Mouse (Mus musculus) megakaryocyte-erythroid progenitor cell, adult 5-6 weeks (primary cell): ENCODE results near the gene Abcc1. TPM values are rescaled to one million over a fixed set of nuclear protein-coding genes. Genes with fewer than 3 reads are reported as not detected.

Experiments used
- ATAC-seq: replicated peaks from 2 replicates; pipeline ENCODE4 v1.8.0; 2016; ENCODE audit warnings: mild to moderate bottlenecking, inconsistent platforms; ENCODE audit not compliant: severe bottlenecking, poor library complexity, low FRiP score, low TSS enrichment
- total RNA-seq, 2 experiments: library from RNA; stranded (forward) in 1 of 2; stranded (reverse) in 1 of 2; fragments of 200-1000, 215-1000 nt in 1 of 2; fragments of >200 nt in 1 of 2; fragmentation: Nextera tagmentation in 1 of 2; gene quantifications; 2 replicates each; pipeline ENCODE4 v1.2.3; 2014 to 2017

Gene Abcc1
- total RNA-seq, 2 experiments from 2014 or later: 19.1 to 32.6 TPM

DNA sequence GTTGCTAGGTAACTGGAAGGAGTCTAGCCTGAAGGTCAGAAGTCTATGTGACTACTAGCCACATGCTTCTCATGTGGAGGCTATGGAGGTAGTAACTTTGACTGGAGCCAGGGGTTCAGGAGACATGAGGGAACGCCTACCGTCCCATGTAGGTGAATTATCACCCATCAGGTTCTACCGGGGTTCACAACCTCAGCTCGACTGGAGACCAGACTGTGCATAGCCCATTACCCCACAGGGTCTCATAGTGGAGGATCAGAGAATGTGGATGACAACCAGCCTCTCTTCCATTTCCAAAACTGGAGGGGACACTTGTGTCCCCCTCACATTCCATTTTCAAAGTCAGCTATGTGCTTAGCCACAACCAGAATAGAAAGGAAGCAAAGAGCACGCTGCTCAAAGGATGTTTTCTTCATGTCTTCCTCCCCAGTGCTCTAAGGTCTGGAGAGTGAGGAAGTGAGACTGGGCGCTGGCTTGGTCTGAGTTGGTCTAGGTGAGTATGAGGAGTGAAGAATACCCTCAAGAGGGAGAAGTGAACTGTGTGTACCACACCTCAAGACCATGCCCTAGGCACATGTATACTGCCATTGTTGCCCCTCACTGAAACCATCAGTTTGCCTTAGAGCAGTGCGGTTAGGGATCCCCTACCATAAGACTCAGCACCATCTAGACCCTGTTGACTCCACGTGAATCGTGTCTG, 115.5 kb downstream of the Abcc1 start:
- ATAC-seq: no peak

DNA sequence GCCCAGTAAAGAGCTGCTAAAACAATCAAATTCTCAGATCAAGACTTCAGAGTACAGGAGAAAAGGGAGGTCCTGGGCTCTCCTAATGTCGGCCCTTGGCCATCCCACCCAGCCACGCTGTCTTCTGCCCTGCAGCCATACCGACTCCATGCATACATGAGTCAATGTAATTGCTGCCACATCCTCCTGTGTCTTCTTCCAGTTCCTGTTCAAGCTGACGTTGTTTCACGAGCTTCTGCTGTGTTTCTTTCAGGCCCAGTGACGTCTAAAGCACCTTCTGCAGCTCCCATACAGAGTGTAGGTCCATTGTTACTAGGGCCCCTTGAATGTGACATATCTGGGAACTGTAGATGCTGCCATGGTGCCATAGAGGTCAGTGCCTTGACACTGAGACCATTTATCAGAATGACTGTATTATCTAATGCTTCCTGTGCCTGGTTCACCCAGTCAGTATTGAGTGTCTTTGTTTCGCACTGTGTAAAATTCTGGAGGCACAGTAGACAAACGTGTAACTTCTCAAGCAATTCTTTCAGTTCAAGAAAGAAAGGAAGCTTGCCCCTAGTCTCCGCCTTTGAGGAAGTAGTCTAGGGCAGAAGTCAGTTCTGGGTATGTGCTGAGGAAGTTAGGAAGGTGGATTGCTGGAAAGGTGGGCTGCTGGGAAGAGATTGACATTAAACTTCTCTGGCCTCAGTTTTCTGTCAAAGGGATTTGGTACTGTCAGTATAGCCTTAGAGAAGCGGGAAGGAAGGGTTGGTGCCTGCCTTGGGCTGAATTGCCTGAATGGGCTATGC, 116.3 kb downstream of the Abcc1 start:
- ATAC-seq: no peak

DNA sequence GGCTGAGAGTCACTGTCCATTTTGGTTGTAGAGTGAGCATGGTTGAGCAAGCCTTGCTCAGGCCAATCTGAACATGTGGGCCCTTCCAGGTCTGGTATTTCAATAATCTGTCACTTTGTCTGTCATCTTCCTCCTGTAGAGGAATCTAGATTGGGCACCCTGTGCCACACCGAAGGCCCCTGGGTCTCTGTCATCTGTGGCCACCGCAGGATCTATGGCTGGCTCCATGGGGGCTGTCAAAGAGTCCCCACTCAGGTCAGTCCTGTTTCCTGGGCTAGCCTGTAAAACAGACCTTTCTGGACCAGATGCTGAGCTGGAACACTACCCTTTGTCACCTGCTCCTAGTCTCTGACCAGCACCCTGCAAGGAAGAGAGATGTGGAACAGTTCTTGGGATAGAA, 118.3 kb downstream of the Abcc1 start:
- ATAC-seq: no peak

DNA sequence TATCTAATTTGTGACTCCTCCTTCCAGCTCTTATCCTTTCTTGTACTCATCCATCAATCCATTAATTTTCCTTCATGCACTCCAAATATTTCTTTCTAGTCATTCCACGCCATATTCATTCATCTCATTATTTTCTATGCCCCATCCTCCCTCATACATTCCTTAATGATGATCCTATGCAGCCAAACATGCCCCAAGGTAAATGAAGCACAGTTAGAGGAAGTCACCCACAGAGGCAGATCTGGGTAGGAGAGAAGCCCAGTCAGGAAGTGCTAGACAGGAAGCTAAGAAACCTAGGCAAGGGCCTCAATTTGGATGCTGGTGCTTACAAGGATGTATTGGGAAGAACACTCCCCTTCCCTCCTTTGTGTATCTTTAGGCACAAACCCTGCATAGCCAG, 121.9 kb downstream of the Abcc1 start:
- no peak for ATAC-seq

DNA sequence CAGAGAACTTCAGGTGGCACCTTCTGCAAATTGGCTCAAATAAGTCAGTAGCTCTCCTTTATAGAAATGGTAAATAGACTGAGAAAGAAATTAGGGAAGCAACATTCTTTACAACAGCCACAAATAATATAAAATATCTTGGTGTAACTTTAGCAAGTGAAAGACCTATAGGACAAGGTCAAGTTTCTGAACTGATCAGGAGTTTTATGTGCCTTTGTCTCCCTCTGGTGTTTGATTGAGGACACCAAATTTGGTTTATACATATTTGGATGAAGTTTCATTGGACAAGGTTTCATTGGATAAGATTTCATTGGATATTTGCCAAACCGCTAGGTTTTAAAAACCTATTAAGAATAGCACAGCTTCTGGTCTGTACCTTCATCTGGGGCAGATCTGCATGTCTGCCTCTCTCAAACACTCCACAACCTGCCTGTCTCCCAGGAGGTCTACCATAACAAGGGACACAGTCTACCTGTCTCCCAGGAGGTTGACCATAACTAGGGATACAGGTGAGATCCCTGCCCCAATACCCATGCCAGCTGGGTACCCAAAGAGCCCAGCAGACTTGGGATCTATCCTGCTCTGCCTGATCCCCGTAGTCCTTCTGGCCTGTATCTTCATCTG, 132.2 kb downstream of the Abcc1 start:
- ATAC-seq: no peak

DNA sequence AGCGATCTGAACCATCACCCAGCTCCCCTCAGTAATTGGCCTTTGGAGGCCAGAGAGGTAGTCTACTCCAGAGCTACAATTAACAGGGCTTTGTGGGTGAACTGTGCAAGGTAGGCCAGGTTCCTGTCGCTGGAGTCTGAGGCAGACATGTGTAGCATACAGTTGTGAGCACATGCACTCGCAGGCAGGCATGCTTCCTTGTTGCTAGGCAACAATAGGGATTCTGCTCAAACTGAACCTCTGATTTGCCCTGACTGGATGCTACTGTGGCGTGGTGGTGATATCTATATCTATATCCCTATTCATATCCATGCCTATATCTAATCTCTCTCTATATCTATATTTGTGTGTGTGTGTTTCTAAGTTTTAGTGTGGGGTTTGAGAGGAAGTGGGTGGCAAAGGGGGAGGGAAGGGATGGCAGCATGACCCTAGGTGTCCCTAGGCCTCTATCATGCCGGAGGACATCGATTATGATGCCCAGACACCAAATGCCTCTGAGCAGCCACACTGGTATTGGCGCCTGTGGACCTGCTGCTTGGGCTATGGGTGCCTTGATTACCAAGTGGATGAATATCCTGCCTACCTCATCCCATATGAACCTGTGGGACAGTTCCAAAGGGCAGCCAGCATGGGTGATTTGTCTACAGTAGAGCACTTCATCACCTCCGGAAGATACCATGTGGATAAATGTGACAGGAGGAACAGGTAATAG, 140.4 kb downstream of the Abcc1 start:
- ATAC-seq: no peak

DNA sequence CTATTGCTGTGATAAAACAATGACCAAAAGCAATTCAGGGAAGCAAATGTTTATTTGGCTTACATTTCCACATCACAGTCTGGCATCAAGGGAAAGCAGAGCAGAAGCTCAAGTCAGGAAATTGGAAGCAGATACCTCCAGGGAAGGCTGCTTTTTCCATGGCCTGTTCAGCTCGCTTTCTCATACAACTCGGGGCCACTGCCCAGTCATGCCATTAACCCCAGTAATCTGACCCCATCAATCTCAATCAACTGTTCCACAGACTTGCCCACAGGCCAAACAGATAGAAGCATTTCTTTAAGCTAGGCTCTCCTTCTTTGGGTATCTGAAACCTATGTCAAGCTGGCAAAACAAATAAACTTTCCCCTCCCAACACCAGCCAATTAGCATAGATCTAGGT, 145.1 kb downstream of the Abcc1 start:
- no peak for ATAC-seq

Other genes with a start within 250 kb of the Abcc1 start
- 53.6 and 56.1 TPM in 2 replicates for gene Nde1, start 198.3 kb upstream of the Abcc1 start, total RNA-seq (2014; fragmentation: Nextera tagmentation)
- 51.4 and 55.8 TPM in 2 replicates for gene Nde1, start 198.3 kb upstream of the Abcc1 start, total RNA-seq (2017)
- gene Marf1, start 198.2 kb upstream of the Abcc1 start, total RNA-seq (2014; fragmentation: Nextera tagmentation): 40.4 and 55.1 TPM in 2 replicates
- 15.4 and 19.9 TPM in 2 replicates for gene Marf1, start 198.2 kb upstream of the Abcc1 start, total RNA-seq (2017)
- 0.15 TPM in 1 of 2 replicates, not detected in the other for gene Myh11, start 70.2 kb upstream of the Abcc1 start, total RNA-seq (2014; fragmentation: Nextera tagmentation)
- 0.09 TPM in 1 of 2 replicates, not detected in the other for gene Myh11, start 70.2 kb upstream of the Abcc1 start, total RNA-seq (2017)
- gene Fopnl, start 44.2 kb upstream of the Abcc1 start, total RNA-seq (2014; fragmentation: Nextera tagmentation): 60.9 and 92.5 TPM in 2 replicates
- gene Fopnl, start 44.2 kb upstream of the Abcc1 start, total RNA-seq (2017): 39.4 and 40.3 TPM in 2 replicates
- gene A630010A05Rik, start 200.8 kb downstream of the Abcc1 start, total RNA-seq (2014; fragmentation: Nextera tagmentation): not detected in 2 replicates
- not detected in 2 replicates for gene A630010A05Rik, start 200.8 kb downstream of the Abcc1 start, total RNA-seq (2017)